Mouse (Mus musculus): ENCODE results near the gene Vmn1r27. TPM values are rescaled to one million over a fixed set of nuclear protein-coding genes. Genes with fewer than 3 reads are reported as not detected.

The Vmn1r27 gene
- not detected for polyA plus RNA-seq (2017; shearing (Covaris generic))

GRCm38 (mm10) chr6:58218721-58219120 is at the start of gene Vmn1r27:
Gene Vmn1r27, minus strand, starts transcription at chr6:58218821.

GRCm38 (mm10) chr6:58261737-58262136 is 43.1 kb upstream of the Vmn1r27 start, which contains the start of gene Vmn1r28:
Gene Vmn1r28, plus strand, starts transcription at chr6:58262037.

Other genes starting within 250 kb of the Vmn1r27 start
- under 1 TPM in 1 of 2 experiments, not detected in 1; 0.25 TPM for gene Vmn1r25, start 238.0 kb downstream of the Vmn1r27 start, polyA plus RNA-seq (2017; shearing (Covaris generic))
- not detected for gene Vmn1r26, start 203.7 kb downstream of the Vmn1r27 start, polyA plus RNA-seq (2017; shearing (Covaris generic))
- under 1 TPM; 0.05 to 0.12 TPM for gene Vmn1r28, start 43.2 kb upstream of the Vmn1r27 start, polyA plus RNA-seq (2017; shearing (Covaris generic))
- gene Vmn1r29, start 82.7 kb upstream of the Vmn1r27 start, polyA plus RNA-seq (2017; shearing (Covaris generic)) = under 1 TPM in 1 of 2 experiments, not detected in 1; 0.38 TPM
- not detected for gene Vmn1r30, start 224.6 kb upstream of the Vmn1r27 start, polyA plus RNA-seq (2017; shearing (Covaris generic))

All from inflammation-experienced regulatory T-cells (primary cell).